Mouse (Mus musculus): ENCODE results near the gene Nkx2-2. TPM values are rescaled to one million over a fixed set of nuclear protein-coding genes. Genes with fewer than 3 reads are reported as not detected.

Gene Nkx2-2
- polyA plus RNA-seq, 1 experiment from 2014 or later = not detected

GRCm38 (mm10) chr2:147190316-147191021, 3.6 kb downstream of the Nkx2-2 start:
- no peak overlapping the region for H3K9ac ChIP-seq
- H3K4me2 ChIP-seq = peak overlapping the region; percentile 7; the same call in 1 of the 2 replicates
- DNase-seq = peak; percentile 55
- peak; percentile 68 for ATAC-seq (ENCODE audit: insufficient read depth)
- no peak overlapping the region for H3K4me3 ChIP-seq (ENCODE audit: low read depth, low read length)
- peaks cover 98% of the 10 kb centered on the region for H3K27me3 ChIP-seq (ENCODE audit: insufficient read depth, low read length)
- H3K4me1 ChIP-seq (ENCODE audit: insufficient read depth) = no peaks in the 10 kb centered on the region
- H3K9me3 ChIP-seq (ENCODE audit: low read depth, low read length) = no peaks in the 10 kb centered on the region
- H3K36me3 ChIP-seq (ENCODE audit: insufficient read depth) = no peaks in the 10 kb centered on the region
- 3% methylated on average over 27 of the region's 27 CpGs for WGBS
- no peak overlapping the region for H3K27ac ChIP-seq (ENCODE audit: low read depth)
- TF ChIP-seq CTCF (IDR thresholded peaks at IDR 0.05; ENCODE audit: low read depth) = peak; percentile 47; the same call in 1 of the 2 replicates

GRCm38 (mm10) chr2:147189546-147190315, 4.3 kb downstream of the Nkx2-2 start:
- H3K27me3 ChIP-seq (ENCODE audit: insufficient read depth, low read length) = peaks cover 95% of the 10 kb centered on the region
- H3K4me2 ChIP-seq = peak overlapping the region; percentile 7; the same call in 1 of the 2 replicates
- DNase-seq (no peak), ATAC-seq (ENCODE audit: insufficient read depth) (no peak)
- no peak for TF ChIP-seq CTCF (IDR thresholded peaks at IDR 0.05; ENCODE audit: low read depth)
- no peaks in the 10 kb centered on the region for H3K36me3 ChIP-seq (ENCODE audit: insufficient read depth)
- 4% methylated on average over 28 of the region's 28 CpGs for WGBS
- H3K9ac ChIP-seq = no peak overlapping the region
- H3K4me1 ChIP-seq (ENCODE audit: insufficient read depth) = no peaks in the 10 kb centered on the region
- no peak overlapping the region for H3K27ac ChIP-seq (ENCODE audit: low read depth)
- no peak overlapping the region for H3K4me3 ChIP-seq (ENCODE audit: low read depth, low read length)
- no peaks in the 10 kb centered on the region for H3K9me3 ChIP-seq (ENCODE audit: low read depth, low read length)

GRCm38 (mm10) chr2:147188871-147189545, 5.0 kb downstream of the Nkx2-2 start:
- H3K9me3 ChIP-seq (ENCODE audit: low read depth, low read length) = no peaks in the 10 kb centered on the region
- H3K4me2 ChIP-seq = no peak overlapping the region
- no peak for ATAC-seq (ENCODE audit: insufficient read depth)
- no peak for TF ChIP-seq CTCF (IDR thresholded peaks at IDR 0.05; ENCODE audit: low read depth)
- H3K27ac ChIP-seq (ENCODE audit: low read depth) = no peak overlapping the region
- H3K27me3 ChIP-seq (ENCODE audit: insufficient read depth, low read length) = peaks cover 94% of the 10 kb centered on the region
- WGBS = 9% methylated on average over 11 of the region's 11 CpGs
- no peaks in the 10 kb centered on the region for H3K36me3 ChIP-seq (ENCODE audit: insufficient read depth)
- H3K9ac ChIP-seq = no peak overlapping the region
- no peak overlapping the region for H3K4me3 ChIP-seq (ENCODE audit: low read depth, low read length)
- no peak for DNase-seq
- no peaks in the 10 kb centered on the region for H3K4me1 ChIP-seq (ENCODE audit: insufficient read depth)

- Histone ChIP-seq H3K36me3 (ENCODE audit: insufficient read depth) (no peaks in the 10 kb centered on the region), H3K9me3 (ENCODE audit: low read depth, low read length) (no peaks in the 10 kb centered on the region), H3K9ac (no peak overlapping the region), H3K4me1 (ENCODE audit: insufficient read depth) (no peaks in the 10 kb centered on the region), H3K27me3 (ENCODE audit: insufficient read depth, low read length) (peaks cover 94% of the 10 kb centered on the region), H3K4me3 (ENCODE audit: low read depth, low read length) (no peak overlapping the region), H3K27ac (ENCODE audit: low read depth) (no peak overlapping the region), H3K4me2 (no peak overlapping the region)
- TF ChIP-seq CTCF (IDR thresholded peaks at IDR 0.05; ENCODE audit: low read depth) = no peak
- no peak for ATAC-seq (ENCODE audit: insufficient read depth)
- no peak for DNase-seq
- WGBS = 2% methylated on average over 28 of the region's 28 CpGs
These were observed 5.9 kb downstream of the Nkx2-2 start for GRCm38 (mm10) chr2:147188074-147188700.

- ATAC-seq (ENCODE audit: insufficient read depth) (no peak), DNase-seq (no peak)
- H3K9ac ChIP-seq = no peak overlapping the region
- 0 out of 2 replicates have a peak overlapping the region, but pooled peaks have one; percentile 1 for H3K4me3 ChIP-seq (ENCODE audit: low read depth, low read length)
- under 1% methylated on average over 31 of the region's 33 CpGs for WGBS
- no peak overlapping the region; the same call in 1 of the 2 replicates for H3K4me2 ChIP-seq
- peaks cover 95% of the 10 kb centered on the region for H3K27me3 ChIP-seq (ENCODE audit: insufficient read depth, low read length)
- H3K27ac ChIP-seq (ENCODE audit: low read depth) = no peak overlapping the region
- H3K36me3 ChIP-seq (ENCODE audit: insufficient read depth) = no peaks in the 10 kb centered on the region
- no peaks in the 10 kb centered on the region for H3K4me1 ChIP-seq (ENCODE audit: insufficient read depth)
- TF ChIP-seq CTCF (IDR thresholded peaks at IDR 0.05; ENCODE audit: low read depth) = no peak
- H3K9me3 ChIP-seq (ENCODE audit: low read depth, low read length) = no peaks in the 10 kb centered on the region
These were observed 6.8 kb downstream of the Nkx2-2 start for GRCm38 (mm10) chr2:147187061-147187870.

- no peak for TF ChIP-seq CTCF (IDR thresholded peaks at IDR 0.05; ENCODE audit: low read depth)
- WGBS = under 1% methylated on average over 25 of the region's 25 CpGs
- H3K36me3 ChIP-seq (ENCODE audit: insufficient read depth) = no peaks in the 10 kb centered on the region
- H3K27me3 ChIP-seq (ENCODE audit: insufficient read depth, low read length) = peaks cover 97% of the 10 kb centered on the region
- H3K4me3 ChIP-seq (ENCODE audit: low read depth, low read length) = no peak overlapping the region
- DNase-seq = no peak
- no peak overlapping the region for H3K9ac ChIP-seq
- no peak overlapping the region for H3K27ac ChIP-seq (ENCODE audit: low read depth)
- ATAC-seq (ENCODE audit: insufficient read depth) = no peak
- H3K4me2 ChIP-seq = no peak overlapping the region
- no peaks in the 10 kb centered on the region for H3K4me1 ChIP-seq (ENCODE audit: insufficient read depth)
- no peaks in the 10 kb centered on the region for H3K9me3 ChIP-seq (ENCODE audit: low read depth, low read length)
These were observed 7.8 kb downstream of the Nkx2-2 start for GRCm38 (mm10) chr2:147186261-147186681.
